Mouse (Mus musculus) neural tube, embryonic 10.5 days (tissue): Measurements from ENCODE around the gene Gtf3c4.

Experiments
- DNase-seq: peaks from one replicate; pipeline ENCODE4 v3.0.0-alpha.2; 2017; ENCODE audit warnings: low spot score; ENCODE audit errors: extremely low spot score

Gtf3c4 gene

DNA sequence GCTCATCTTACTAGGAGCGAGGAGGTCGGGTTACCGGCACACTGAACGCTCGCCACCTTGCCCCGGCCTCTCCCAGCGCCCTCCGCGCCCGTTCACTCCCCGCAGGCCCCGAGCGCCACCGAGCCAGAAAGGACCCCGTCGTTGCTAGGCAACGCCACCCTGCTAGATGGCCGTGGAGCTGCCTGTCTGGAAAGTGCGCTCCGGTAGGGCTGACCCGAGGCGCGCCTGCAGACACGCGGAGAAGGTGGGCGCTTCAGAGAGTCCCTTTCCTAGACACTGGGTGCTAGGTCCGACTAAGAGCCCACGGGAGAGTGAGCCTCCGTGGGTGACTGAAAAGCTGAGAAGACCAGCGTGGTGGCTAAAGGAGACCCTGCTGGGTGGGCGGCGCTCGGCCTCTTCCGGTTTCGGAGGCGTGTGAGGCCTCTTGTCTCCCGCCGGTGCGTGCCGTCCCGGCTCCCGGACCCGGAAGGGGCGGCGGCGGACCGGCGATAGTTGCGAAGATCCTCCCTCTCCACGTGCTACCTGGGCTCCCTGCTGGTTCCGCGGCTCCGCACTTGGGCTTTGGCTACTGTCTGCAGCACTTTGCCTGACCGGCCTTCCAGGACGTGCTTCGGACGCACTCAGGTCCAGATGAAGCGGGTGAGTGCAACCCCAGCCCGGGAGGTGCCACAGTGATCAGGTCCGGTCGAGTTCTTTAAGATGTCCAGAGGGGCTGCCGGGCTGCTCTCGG, at the start of gene Gtf3c4, which contains the start of gene Ddx31:
Gtf3c4 (minus strand) TSS at position 139 of the 730 bp plus-strand sequence.
Ddx31 (plus strand) TSS at position 185 of the 730 bp plus-strand sequence.
- DNase-seq, result peak; percentile 98

DNA sequence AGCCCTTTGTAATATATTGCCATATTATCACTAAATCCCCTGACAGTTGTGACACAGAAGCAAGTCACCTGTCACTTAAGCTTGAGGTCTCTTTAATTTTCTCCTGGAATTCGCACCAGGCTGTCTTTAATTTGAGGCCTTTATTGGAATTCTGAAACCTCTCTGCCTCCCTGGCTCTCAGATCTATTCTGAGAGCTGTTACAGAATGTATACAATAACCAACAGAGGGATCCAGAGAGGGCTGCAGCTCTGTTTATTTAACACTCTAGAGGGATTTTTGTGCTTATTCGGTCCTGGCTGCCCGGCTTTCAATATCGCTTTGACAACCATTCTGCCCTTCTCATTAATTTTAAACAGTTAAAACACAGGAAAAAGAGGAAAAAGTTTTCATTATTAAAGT, 44.8 kb upstream of the Gtf3c4 start:
- no peak for DNase-seq

DNA sequence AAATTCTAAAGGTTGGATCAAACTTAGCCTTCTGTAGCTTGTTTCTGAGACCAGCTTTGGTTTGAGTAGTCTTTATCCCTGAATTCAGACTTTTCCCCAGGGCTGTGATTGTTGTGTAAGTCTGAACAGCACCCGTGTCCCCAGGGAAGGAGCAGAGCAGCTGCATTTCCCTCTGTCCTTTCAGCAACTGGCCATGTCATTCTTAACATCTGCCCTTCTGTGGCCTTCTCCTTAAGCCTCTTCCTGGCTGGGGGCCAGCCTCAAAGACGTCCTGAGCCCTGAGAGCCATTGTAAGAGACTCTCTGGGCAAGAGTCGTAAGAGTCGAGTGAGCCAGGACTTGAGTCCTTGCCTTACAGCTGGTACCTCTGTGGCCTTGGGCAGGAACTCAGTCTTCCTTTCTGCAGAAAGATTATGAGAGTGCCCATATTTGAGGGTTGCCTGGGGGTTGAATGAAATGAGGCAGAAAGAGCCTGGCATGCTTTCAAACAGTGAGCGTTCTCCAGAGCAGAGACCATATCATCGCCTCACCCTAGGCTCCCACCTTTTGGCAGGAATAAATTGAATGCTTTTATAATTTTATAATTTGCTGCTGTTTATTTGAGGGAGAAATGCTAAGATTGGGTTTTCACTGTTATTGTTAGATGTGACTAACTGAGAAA, 42.8 kb upstream of the Gtf3c4 start:
- no peak for DNase-seq

DNA sequence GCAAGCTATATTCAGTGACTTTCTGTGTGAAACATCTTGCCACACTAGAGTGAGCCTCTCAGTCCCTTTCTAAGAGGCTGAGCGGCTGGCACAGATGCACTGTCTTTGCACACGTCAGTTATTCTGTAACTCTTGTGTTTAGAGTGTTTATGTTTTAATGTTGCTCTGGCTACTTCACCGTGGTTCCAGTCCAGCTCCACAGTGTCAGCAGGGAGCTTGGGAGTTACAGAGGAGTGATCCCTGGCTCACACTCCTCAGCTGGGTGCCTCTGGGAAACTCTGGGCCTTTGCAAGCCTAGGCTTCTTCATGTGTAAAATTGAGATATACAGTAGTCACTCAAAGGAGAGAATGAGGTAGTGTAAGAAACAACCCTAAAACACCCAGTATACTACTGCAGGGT, 41.9 kb upstream of the Gtf3c4 start:
- DNase-seq, result no peak

DNA sequence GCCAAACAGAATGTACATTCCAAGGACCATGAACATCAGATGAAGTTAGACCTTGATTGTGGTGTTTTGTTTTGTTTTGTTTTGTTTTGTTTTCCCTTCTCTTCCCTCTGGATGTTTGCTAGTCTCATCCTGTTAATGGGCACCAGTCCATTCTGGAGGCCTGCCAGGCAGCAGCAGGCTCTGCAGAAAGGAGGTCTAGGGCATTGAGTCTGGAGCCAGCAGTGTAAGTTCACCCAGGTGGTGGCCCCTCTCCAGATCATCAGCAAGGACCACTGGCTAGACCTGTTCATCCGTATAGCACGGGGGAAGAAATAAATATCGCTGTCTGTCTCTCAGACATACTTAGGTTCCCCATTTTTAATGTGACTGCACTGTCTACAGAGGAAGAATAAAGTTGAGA, 41.1 kb upstream of the Gtf3c4 start:
- no peak for DNase-seq

DNA sequence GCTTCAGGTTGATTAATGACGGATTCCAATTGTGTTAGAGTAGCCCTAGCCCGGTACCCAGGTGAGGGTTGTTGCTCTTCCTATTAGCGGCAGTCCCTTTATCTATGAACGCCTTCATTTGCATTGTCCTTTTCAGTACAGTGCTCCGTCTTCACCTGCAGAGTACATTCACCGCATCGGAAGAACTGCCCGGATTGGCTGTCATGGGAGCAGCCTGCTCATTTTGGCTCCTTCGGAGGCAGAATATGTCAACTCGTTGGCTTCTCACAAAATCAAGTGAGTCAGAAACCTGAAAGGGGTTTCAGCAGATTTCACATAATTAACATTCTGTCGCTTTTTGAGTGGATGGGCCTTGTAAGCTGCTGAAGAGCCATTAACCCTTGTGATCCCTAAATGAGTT, 35.4 kb upstream of the Gtf3c4 start:
- no peak for DNase-seq

DNA sequence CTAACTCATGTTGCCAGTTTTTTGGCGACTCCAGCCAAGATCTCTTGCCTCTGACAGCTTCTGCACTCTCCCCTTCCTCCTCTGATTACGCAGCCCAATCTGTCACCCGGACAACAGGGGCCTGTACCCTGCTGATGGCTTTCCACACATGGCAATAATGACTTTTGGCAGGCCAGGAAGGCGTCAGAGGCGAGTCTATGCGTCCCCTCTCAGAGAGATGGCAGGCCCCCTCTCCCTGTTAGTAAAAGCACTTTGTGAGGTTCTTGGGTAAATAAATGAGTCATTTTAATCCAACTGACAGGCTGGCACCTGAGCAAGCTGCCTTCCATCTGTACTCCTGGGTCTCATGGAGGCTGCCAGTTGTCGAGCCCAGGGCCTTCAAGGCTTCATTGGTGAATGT, 27.3 kb upstream of the Gtf3c4 start:
- DNase-seq, result no peak

DNA sequence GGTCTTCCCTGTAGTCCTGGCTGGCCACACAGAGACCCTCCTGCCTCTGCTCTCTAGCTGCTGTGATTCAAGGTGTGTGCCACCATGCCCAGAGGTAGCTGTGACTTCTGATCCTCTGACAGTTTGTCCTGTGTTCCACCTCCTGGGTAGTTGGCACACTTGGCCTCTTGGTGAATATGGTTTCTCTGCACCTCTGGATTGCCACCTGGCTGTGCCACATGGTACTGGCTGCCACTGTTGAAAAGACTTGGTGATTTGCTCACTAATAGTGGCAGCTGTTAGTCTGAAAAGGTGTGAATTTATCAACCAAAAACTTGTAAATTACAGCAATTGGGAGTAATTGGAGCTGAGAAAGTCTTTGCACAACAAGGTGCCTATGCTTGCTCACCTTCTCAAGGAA, 23.7 kb upstream of the Gtf3c4 start:
- DNase-seq, result no peak

DNA sequence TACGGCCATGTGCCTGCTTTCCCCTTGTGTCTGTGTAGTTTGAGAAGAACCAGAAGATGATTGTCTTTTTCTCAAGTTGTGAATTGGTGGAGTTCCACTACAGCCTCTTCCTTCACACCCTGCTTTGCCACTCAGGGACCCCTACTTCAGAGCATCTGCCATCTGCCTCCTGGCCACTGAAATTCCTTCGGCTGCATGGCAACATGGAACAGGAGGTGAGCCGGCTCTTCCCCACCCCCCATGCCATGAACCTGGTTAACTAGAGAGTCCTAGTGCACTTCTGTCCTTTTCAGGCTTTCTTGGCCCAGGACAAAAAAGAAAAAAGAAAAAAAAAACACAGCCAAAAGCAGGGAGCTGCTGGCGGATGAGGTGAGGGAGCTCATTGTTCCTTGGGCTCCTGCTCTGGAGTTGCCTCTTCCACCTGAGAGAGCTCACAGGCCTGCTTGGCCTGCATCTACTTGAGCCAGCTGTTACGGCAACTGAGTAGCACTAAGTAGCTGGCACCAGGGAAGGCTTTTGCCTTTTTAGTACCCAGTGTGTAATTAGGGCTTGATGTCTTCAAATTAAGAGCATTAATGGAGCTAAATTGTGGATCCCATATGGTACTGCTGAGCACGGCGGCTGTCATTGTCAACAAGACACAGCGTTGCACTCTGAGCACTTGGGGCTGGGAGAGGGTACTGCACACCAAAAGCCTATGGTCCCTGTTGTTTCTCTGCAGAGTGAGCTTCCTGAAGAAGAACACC, 20.7 kb upstream of the Gtf3c4 start:
- no peak for DNase-seq

DNA sequence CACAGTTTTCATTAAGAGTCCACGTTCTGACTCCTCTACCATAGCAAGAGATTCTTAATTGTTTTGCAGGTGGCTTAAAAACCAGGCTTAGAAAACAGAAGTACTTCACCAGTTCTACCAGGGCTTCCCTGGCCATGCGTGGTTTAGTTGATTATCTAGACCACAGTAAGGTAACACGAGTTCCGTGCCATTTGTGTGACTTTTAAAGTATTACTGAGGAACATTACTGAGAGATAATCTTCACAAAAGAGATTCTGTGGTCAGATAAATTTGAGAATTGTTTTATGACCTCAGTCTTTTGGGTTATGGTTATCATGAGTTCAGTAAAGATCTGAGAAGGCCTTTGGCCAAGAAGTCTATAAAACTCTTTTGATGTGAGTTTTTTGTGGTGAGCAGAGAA, 19.1 kb upstream of the Gtf3c4 start:
- DNase-seq, result no peak

DNA sequence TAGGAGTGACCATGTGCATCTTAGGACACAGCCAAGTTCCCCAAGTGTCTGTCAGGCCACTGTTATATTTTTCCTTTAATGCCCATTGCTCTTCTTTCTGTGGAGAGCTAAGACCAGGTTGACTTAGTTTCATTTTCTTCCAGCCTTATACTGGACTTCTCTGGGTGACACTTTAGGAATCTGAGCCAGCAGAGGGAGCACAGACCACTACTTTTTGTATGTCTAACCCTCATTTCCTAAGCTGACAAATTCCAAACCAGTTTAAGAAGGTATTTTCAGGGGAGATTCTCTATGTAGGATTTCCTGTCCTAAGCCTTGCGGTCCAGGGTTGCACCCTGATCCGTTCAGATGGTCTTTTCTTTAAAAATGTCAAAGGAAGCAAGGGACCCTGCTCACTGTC, 15.6 kb upstream of the Gtf3c4 start:
- DNase-seq, result no peak

DNA sequence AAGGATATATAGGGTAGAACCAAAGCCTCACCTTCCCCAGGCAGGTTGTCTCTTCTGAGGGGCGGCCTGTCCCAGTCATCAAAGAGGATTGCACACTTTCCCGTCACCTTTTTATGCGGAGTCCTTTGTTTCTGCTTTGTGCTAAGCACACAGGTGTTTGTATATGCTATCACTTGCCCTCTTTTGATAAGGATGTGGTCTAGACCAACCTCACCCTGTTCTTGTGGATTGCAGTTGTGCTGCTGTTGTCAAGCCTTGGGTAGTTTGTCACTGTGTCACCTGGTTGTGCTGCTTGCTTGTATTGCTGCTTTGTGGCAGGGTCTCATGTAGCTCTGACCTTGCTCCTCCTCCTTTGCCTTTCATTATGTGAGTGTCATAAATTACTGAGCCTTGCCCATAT, 12.4 kb upstream of the Gtf3c4 start:
- no peak for DNase-seq

DNA sequence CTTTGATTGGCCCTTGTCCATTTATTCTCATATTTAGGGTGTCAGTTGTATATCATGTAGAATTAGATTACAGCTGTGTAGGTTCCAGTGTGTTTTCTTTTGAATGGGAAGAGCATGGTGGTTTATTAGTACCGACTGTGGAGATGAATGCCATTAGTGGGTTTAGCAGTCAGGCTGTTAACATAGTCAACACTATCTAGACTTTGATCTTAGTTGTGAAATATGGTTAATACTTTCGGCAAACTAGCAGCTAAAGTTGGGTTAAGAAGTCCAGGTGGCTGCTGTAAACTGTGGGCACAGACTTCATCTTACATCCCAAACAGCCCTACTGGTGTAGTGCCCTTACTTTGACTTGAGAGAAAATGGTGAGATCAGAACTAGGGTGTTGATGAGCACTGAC, 8.7 kb upstream of the Gtf3c4 start:
- DNase-seq, result no peak

DNA sequence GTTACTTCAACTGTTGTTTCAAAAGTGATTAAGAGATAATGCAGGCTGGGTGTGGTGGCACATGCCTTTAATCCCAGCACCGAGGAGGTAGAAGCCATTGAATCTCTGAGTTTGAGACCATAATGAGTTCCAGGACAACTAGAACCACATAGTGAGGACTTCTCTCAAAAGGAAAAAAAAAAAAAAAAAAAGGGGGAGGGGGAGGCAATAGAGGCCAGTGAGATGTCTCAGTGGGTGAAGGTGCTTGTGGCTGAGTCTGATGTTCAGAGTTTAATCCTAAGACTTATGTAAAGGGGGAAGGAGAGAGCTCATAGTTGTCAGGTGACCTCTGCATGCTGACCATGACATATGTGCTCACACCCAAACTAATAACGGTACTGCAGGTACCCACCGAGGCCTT, 1.9 kb upstream of the Gtf3c4 start:
- DNase-seq, result no peak

DNA sequence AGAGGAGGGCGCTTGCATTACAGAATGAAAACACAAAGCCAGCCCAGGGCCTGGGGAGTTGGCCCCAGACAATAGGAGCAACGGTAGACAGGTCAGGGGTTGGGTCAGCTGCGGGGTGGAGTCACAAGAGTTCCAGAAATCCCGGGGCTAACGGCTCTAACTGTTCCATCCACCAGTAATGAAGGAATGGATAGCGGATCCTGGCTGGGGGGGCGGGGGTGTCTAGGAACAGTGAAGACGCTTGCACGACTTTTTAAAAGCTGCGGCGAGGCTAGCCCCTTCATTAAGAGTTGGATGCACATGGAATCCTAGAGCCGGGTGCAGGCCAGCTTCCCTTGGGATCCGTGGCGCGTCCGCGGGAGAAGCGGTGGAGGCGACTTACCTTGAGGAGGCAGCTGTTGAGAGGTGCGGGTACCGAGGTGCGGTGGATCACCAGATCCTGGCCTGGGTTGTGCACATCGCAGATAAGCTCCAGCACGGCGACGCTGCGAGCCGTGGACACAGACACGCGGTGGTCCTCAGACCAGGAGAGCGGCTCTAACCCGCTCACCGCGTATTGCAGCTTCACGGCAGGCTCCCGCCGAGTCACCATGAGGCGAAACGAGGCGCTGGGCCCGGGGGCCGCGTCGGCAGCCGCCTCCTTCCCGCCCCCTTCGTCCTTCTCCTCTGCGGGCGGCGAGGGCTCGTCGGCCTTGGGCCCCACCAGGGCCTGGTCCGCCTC, 499 bp downstream of the Gtf3c4 start:
- DNase-seq, result no peak

DNA sequence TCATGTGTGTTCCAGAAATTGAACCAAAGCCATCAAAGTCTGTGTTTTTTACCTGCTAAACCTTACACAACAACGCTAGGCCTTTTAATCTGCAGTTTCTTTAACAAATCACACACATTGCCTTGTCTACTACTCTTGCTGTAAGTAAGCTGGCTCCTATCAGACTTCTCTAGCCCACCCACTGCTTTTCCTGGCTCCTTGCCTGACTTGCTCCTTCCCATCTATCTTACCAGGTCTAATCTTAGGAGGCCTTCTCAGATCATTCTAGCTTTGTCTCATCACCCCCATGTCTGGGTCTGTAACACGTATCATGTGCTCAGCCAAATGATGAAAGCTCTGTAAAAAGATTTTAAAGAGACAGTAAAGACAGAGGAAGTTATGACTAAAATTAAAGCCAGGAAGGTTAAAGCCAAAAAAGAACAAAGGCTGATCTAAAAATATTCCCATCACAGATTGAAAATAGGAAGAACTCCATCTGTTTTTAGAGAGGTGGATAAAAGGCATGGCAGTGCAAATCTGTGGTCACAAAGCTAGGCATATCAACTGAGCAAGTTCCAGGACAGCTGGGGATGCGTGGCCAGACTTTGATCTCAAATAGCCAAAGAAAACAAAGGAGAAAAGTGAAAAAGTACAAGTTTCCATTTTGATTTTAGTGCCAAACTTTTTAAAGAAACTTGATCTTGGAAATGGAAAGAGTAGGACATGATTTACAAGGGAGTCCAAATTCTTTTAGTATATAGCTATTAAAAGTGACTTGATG, 3.8 kb downstream of the Gtf3c4 start:
- DNase-seq, result no peak

DNA sequence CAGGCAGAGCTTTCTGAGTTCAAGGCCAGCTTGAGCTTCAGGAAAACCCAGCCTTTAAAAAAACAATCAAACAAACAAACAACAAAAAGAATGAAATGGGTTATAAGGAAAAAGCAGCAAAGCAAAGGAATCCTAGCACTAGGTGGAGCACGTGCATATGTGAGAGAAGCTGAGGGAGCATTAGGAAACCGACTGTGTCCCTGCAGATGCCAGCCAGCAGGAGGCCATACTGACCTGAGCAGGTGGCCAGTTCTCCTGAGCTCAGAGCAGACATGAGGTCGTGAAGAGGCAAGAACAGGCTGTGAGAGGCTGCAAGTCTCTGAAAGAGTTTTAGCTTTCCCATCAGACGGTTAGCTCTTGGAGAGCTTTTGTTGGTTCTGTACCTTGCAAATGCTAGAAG, 10.9 kb downstream of the Gtf3c4 start:
- no peak for DNase-seq

DNA sequence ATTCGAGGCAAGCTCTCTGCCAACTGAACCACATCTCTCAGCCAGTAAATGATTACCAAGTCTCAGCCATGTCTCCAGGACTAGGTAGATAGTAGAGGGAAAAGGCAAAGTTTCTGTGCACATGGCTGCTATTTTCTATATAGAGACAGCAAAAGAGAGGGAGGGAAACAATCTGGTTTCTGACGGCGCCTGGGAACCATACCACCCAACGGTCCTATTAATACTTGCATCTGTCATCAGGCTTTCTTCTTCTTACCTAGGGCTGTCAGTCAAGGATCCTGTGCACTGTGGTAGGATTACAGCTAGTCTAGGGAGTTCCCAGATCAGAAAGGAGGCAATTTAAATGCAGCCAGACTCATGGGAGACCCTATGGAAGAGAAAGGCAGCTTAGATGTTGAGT, 21.3 kb downstream of the Gtf3c4 start:
- DNase-seq, result no peak

DNA sequence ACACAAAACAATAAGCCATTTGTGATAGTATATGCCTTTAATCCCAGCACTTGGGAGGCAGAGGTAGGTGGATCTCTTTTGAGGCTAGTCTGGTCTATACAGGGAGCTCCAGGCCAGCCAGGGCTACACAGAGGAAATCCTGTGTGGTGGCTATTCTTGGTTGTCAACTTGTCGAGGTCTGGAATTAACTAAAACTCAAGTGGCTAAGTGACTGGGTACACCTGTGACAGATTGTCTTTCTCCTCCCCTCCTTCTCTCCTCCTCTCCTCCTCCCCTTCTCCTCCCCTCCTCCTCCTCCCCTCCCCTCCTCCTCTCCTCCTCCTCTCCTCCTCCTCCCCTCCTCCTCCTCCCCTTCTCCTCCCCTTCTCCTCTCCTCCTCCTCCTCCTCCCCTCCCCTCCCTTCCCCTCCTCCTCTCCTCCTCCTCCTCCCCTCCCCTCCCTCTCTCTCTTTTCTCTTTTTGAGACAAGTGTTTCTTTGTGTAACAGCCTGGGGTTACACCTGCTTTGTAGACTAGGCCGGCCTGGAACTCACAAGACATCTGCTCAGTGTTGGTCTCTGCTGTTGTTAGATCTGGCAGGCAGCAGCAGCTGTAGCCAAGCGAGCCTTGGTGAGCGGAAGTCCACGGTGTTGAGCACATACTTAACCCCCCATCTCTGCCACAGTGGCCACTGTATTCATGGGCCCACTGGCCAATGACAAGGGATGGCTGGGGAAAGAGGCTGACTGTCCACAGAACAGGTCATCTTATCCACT, 29.7 kb downstream of the Gtf3c4 start:
- DNase-seq, result no peak

DNA sequence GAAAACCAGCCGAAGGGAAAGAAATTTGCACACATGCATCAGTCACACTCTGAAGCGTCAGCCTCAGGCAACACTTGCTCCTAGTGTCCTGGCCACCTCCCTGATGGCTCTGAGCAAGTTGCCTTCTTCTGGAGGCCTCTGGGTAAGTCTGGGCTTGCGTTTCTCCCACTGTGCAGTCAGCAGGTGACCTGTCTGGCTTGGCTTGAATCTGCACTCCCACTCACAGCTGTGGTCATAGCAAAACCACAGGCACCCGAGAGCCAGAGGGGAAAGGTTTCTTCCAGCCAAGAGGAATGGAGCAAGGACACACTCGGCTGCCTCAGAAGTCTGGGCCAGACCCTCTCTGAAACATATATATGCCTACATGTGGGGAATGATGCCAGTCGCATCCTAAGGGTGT, 31.3 kb downstream of the Gtf3c4 start:
- no peak for DNase-seq
